Mouse (Mus musculus): ENCODE measurements at regions not wholly inside any gene's neighbourhood (a gene's known extent, or its start where the extent isn't known, plus 50 kb on each side); places are given as distances from the start of the nearest gene placed in this dataset.

- TF ChIP-seq POLR2AphosphoS5 (IDR thresholded peaks at IDR 0.05; ENCODE audit: insufficient replicate concordance, low read depth, low read length) (no peak), CTCF (IDR thresholded peaks at IDR 0.05; ENCODE audit: low read depth, low read length) (no peak), GATA2 (IDR thresholded peaks at IDR 0.05; ENCODE audit: borderline replicate concordance, low read depth, low read length) (no peak), TAL1 (conservative IDR thresholded peaks at IDR 0.05; ENCODE audit: low read depth, low read length) (no peak), GATA1 (IDR thresholded peaks at IDR 0.05; ENCODE audit: borderline replicate concordance, low read length) (no peak)
- Histone ChIP-seq H3K9me3 (replicated peaks) (peaks cover 55% of the 10 kb centered on the region), H3K4me1 (ENCODE audit: insufficient read depth, low read depth, low read length) (no peaks in the 10 kb centered on the region), H3K27me3 (ENCODE audit: insufficient read depth, low read length) (no peaks in the 10 kb centered on the region), H3K36me3 (replicated peaks) (no peaks in the 10 kb centered on the region), H3K4me3 (ENCODE audit: low read depth, low read length) (no peak overlapping the region)
- DNase-seq (ENCODE audit: low spot score) (no peak), ATAC-seq (ENCODE audit: extremely low read depth, insufficient number of reproducible peaks, low FRiP score, poor library complexity, severe bottlenecking) (no peak)
Observed at GRCm38 (mm10) chr5:117040878-117041277, 75.0 kb downstream of the Suds3 start.

- DNase-seq (ENCODE audit: low spot score) (no peak), ATAC-seq (ENCODE audit: extremely low read depth, insufficient number of reproducible peaks, low FRiP score, poor library complexity, severe bottlenecking) (no peak)
- Histone ChIP-seq H3K9me3 (replicated peaks) (peaks cover 64% of the 10 kb centered on the region), H3K4me3 (ENCODE audit: low read depth, low read length) (no peak overlapping the region), H3K27me3 (ENCODE audit: insufficient read depth, low read length) (no peaks in the 10 kb centered on the region), H3K4me1 (ENCODE audit: insufficient read depth, low read depth, low read length) (no peaks in the 10 kb centered on the region), H3K36me3 (replicated peaks) (no peaks in the 10 kb centered on the region)
- TF ChIP-seq POLR2AphosphoS5 (IDR thresholded peaks at IDR 0.05; ENCODE audit: insufficient replicate concordance, low read depth, low read length) (no peak), GATA1 (IDR thresholded peaks at IDR 0.05; ENCODE audit: borderline replicate concordance, low read length) (no peak), GATA2 (IDR thresholded peaks at IDR 0.05; ENCODE audit: borderline replicate concordance, low read depth, low read length) (no peak), CTCF (IDR thresholded peaks at IDR 0.05; ENCODE audit: low read depth, low read length) (no peak), TAL1 (conservative IDR thresholded peaks at IDR 0.05; ENCODE audit: low read depth, low read length) (no peak)
Observed at GRCm38 (mm10) chr5:117037261-117037660, 78.7 kb downstream of the Suds3 start.

GRCm38 (mm10) chr5:117032130-117032529, 83.8 kb downstream of the Suds3 start:
- TF ChIP-seq TAL1 (conservative IDR thresholded peaks at IDR 0.05; ENCODE audit: low read depth, low read length), result no peak
- no peak for TF ChIP-seq CTCF (IDR thresholded peaks at IDR 0.05; ENCODE audit: low read depth, low read length)
- TF ChIP-seq GATA1 (IDR thresholded peaks at IDR 0.05; ENCODE audit: borderline replicate concordance, low read length), result no peak
- TF ChIP-seq GATA2 (IDR thresholded peaks at IDR 0.05; ENCODE audit: borderline replicate concordance, low read depth, low read length), result no peak
- no peak for TF ChIP-seq POLR2AphosphoS5 (IDR thresholded peaks at IDR 0.05; ENCODE audit: insufficient replicate concordance, low read depth, low read length)
- H3K36me3 ChIP-seq (replicated peaks), result no peaks in the 10 kb centered on the region
- peaks cover 55% of the 10 kb centered on the region for H3K9me3 ChIP-seq (replicated peaks)
- H3K4me3 ChIP-seq (ENCODE audit: low read depth, low read length), result no peak overlapping the region
- H3K4me1 ChIP-seq (ENCODE audit: insufficient read depth, low read depth, low read length), result no peaks in the 10 kb centered on the region
- no peak for DNase-seq (ENCODE audit: low spot score)
- H3K27me3 ChIP-seq (ENCODE audit: insufficient read depth, low read length), result no peaks in the 10 kb centered on the region
- ATAC-seq (ENCODE audit: extremely low read depth, insufficient number of reproducible peaks, low FRiP score, poor library complexity, severe bottlenecking), result no peak

GRCm38 (mm10) chr5:117025689-117026383, 90.1 kb downstream of the Suds3 start:
- ATAC-seq (ENCODE audit: extremely low read depth, insufficient number of reproducible peaks, low FRiP score, poor library complexity, severe bottlenecking) (no peak), DNase-seq (ENCODE audit: low spot score) (no peak)
- Histone ChIP-seq H3K9me3 (replicated peaks) (peaks cover 51% of the 10 kb centered on the region), H3K36me3 (replicated peaks) (no peaks in the 10 kb centered on the region), H3K4me1 (ENCODE audit: insufficient read depth, low read depth, low read length) (no peaks in the 10 kb centered on the region), H3K4me3 (ENCODE audit: low read depth, low read length) (no peak overlapping the region), H3K27me3 (ENCODE audit: insufficient read depth, low read length) (no peaks in the 10 kb centered on the region)
- TF ChIP-seq CTCF (IDR thresholded peaks at IDR 0.05; ENCODE audit: low read depth, low read length) (no peak), POLR2AphosphoS5 (IDR thresholded peaks at IDR 0.05; ENCODE audit: insufficient replicate concordance, low read depth, low read length) (no peak), GATA1 (IDR thresholded peaks at IDR 0.05; ENCODE audit: borderline replicate concordance, low read length) (no peak), TAL1 (conservative IDR thresholded peaks at IDR 0.05; ENCODE audit: low read depth, low read length) (no peak), GATA2 (IDR thresholded peaks at IDR 0.05; ENCODE audit: borderline replicate concordance, low read depth, low read length) (no peak)

GRCm38 (mm10) chr5:117018419-117019150, 97.3 kb downstream of the Suds3 start:
- Histone ChIP-seq H3K4me3 (ENCODE audit: low read depth, low read length) (no peak overlapping the region), H3K36me3 (replicated peaks) (no peaks in the 10 kb centered on the region), H3K4me1 (ENCODE audit: insufficient read depth, low read depth, low read length) (no peaks in the 10 kb centered on the region), H3K9me3 (replicated peaks) (peaks cover 54% of the 10 kb centered on the region), H3K27me3 (ENCODE audit: insufficient read depth, low read length) (no peaks in the 10 kb centered on the region)
- TF ChIP-seq CTCF (IDR thresholded peaks at IDR 0.05; ENCODE audit: low read depth, low read length) (no peak), GATA2 (IDR thresholded peaks at IDR 0.05; ENCODE audit: borderline replicate concordance, low read depth, low read length) (no peak), GATA1 (IDR thresholded peaks at IDR 0.05; ENCODE audit: borderline replicate concordance, low read length) (no peak)
- DNase-seq (ENCODE audit: low spot score), result no peak
- ATAC-seq (ENCODE audit: extremely low read depth, insufficient number of reproducible peaks, low FRiP score, poor library complexity, severe bottlenecking), result no peak

- TF ChIP-seq CTCF (IDR thresholded peaks at IDR 0.05; ENCODE audit: low read depth, low read length) (no peak), POLR2AphosphoS5 (IDR thresholded peaks at IDR 0.05; ENCODE audit: insufficient replicate concordance, low read depth, low read length) (no peak), GATA1 (IDR thresholded peaks at IDR 0.05; ENCODE audit: borderline replicate concordance, low read length) (no peak), GATA2 (IDR thresholded peaks at IDR 0.05; ENCODE audit: borderline replicate concordance, low read depth, low read length) (no peak), TAL1 (conservative IDR thresholded peaks at IDR 0.05; ENCODE audit: low read depth, low read length) (no peak)
- H3K27me3 ChIP-seq (ENCODE audit: insufficient read depth, low read length), result no peaks in the 10 kb centered on the region
- ATAC-seq (ENCODE audit: extremely low read depth, insufficient number of reproducible peaks, low FRiP score, poor library complexity, severe bottlenecking), result no peak
- no peak overlapping the region for H3K4me3 ChIP-seq (ENCODE audit: low read depth, low read length)
- H3K36me3 ChIP-seq (replicated peaks), result no peaks in the 10 kb centered on the region
- H3K4me1 ChIP-seq (ENCODE audit: insufficient read depth, low read depth, low read length), result no peaks in the 10 kb centered on the region
- DNase-seq (ENCODE audit: low spot score), result no peak
- H3K9me3 ChIP-seq (replicated peaks), result peaks cover 39% of the 10 kb centered on the region
Observed at GRCm38 (mm10) chr5:117011128-117011527, 104.8 kb downstream of the Suds3 start.

All from G1E (cell line).